Mouse (Mus musculus) cerebellum, adult 2 months (tissue): ENCODE measurements around the gene Btg4.
"Not testable (repeated sequence)": the region's sequence is repeated elsewhere in the genome, so short reads cannot be mapped to it uniquely, and the experiment has no call there.

Experiments used
- CTCF ChIP-seq: fragments of 200-500 bp; IDR thresholded peaks from 2 replicates; pipeline ENCODE4 v1.5.1; 2011; ENCODE audit warnings: low read depth, mild to moderate bottlenecking, control low read depth, low read length, moderate library complexity, borderline replicate concordance; ENCODE audit not compliant: insufficient read depth
- POLR2A ChIP-seq: fragments of 200-500 bp; IDR thresholded peaks from 2 replicates; pipeline ENCODE4 v1.6.1; 2011; ENCODE audit warnings: low read length, control low read depth, borderline replicate concordance; ENCODE audit not compliant: insufficient read depth

GRCm38 (mm10) chr9:51139401-51139800, 78.7 kb downstream of the Btg4 start:
- not testable (repeated sequence) for TF ChIP-seq CTCF, POLR2A
